Mouse (Mus musculus): ENCODE results near the gene Slc41a3.

GRCm38 (mm10) chr6:90615362-90615761 is 10.8 kb downstream of the Slc41a3 start:
- TF ChIP-seq CTCF (IDR thresholded peaks at IDR 0.05; ENCODE audit: extremely low read depth, insufficient read depth, low read length) (no peak), POLR2A (IDR thresholded peaks at IDR 0.05; ENCODE audit: extremely low read depth, insufficient read depth, low read length) (no peak)

Measured in cortical plate, adult 2 months (tissue).